Mouse (Mus musculus): ENCODE measurements around the gene Ube2l3.

DNA sequence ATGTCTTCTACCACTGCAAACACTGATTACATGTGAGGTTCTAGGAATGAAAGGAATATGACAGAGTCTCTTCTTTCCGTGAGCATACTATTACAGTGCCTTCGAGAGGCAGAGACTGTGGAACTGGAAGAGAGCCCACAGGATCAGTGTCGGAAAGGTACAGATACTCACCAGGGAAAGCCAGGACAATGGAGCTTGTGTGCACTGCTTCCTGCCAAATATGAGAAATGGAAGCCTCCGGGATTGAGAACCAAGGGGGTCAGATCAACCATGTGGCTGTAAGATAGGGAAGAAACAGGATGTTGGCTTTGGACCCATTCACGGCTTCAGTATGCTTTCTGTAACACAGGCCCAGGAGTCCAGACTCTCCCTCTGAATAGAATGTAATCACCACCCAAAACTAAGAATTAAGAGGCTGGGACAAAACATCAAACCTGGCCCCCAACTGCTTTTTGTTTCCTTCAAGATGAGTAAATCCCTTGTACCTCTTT, 85.1 kb downstream of the Ube2l3 start:
- TF ChIP-seq POLR2A (IDR thresholded peaks at IDR 0.05; ENCODE audit: extremely low read depth, insufficient read depth, low read length) (no peak), CTCF (IDR thresholded peaks at IDR 0.05; ENCODE audit: extremely low read depth, insufficient read depth, low read length) (no peak)

All from cortical plate, adult 2 months (tissue).